Mouse (Mus musculus): ENCODE results near the gene Gm14296.
"Not testable (repeated sequence)": the region's sequence is repeated elsewhere in the genome, so short reads cannot be mapped to it uniquely, and the experiment has no call there.

The Gm14296 gene

GRCm38 (mm10) chr2:176927709-176928108 is at the start of gene Gm14296:
Gene Gm14296 (minus strand): TSS chr2:176927809.
- not testable (repeated sequence) for DNase-seq (ENCODE audit: low read depth, low spot score)

GRCm38 (mm10) chr2:176905464-176905863 is 22.1 kb downstream of the Gm14296 start:
- not testable (repeated sequence) for DNase-seq (ENCODE audit: low read depth, low spot score)
